Mouse (Mus musculus) embryo, embryonic 10 days (tissue): ENCODE measurements around the gene Dyx1c1.

ENCODE experiments used
- DNase-seq: peaks from one replicate; pipeline ENCODE4 v3.0.0-alpha.2; 2015; ENCODE audit warnings: low spot score

Dyx1c1 gene

GRCm38 (mm10) chr9:72972984-72973383 lies 14.4 kb downstream of the Dyx1c1 start:
- no peak for DNase-seq

DNA sequence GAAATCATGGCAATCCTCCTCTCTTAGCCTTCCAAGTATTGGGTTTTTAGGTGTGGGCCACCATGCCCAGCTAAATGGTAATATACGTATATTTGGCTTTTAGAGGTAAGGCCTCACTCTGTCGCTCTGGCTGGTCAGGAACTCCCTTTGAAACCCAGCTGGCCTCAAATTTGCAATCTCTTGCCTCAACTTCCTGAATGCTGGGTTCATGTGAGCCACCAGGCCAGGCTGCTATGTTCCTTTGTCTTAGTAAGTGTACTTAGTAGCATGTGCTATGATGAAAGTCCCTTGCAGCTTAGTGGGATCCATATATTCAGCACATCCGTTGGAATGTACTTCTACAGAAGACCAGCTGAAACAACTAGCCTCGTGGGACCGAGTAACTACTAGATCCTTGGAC lies 16.1 kb downstream of the Dyx1c1 start:
- no peak for DNase-seq

DNA sequence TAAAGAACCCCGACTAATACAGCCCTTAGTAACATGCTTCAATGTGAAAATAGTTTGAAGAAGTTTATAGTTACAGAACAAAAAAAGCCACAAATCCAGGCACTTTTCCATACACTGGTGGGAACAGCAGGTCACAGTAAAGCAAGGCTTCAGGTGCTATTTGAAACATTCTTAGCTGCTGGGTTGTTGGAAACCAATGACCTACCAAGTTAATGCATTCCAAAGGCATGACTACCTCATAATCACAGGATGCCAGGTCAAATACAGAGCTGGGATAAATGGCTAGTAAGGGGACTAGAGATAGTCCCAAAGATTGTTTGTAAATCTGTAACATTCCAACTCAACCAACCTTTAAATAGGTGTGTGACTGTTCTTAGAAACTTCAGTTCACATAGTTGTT lies 16.7 kb downstream of the Dyx1c1 start:
- DNase-seq, result no peak

DNA sequence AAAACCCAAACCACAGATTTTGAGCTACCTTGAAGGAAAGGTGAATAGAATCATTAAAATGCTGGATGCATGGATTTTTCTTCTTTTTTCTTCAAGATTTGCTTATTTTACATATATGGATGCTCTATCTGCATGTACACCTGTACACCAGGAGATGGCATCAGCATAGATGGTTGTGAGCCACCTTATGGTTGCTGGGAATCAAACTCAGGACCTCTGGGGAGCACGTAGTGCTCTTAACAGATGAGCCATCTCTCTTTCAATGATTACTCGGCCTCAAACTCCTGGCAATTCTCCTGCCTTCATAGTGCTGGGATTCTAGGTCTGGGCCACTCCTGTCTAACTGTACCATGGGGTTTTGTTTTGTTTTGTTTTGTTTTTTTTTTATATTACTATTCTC lies 24.5 kb downstream of the Dyx1c1 start:
- no peak for DNase-seq

- peak; percentile 99 for DNase-seq
These were observed 26.9 kb downstream of the Dyx1c1 start, which contains the start of the genes Ccpg1os and Ccpg1 for GRCm38 (mm10) chr9:72985250-72986220. Gene Ccpg1os (minus strand): TSS chr9:72985382. Gene Ccpg1 (plus strand): TSS chr9:72985429.

GRCm38 (mm10) chr9:72987703-72988102 lies 29.1 kb downstream of the Dyx1c1 start:
- no peak for DNase-seq

- no peak for DNase-seq
These were observed 30.1 kb downstream of the Dyx1c1 start for GRCm38 (mm10) chr9:72988706-72989105.

GRCm38 (mm10) chr9:72991420-72991819 lies 32.8 kb downstream of the Dyx1c1 start:
- no peak for DNase-seq

GRCm38 (mm10) chr9:72992576-72992975 lies 34.0 kb downstream of the Dyx1c1 start:
- DNase-seq, result no peak

DNA sequence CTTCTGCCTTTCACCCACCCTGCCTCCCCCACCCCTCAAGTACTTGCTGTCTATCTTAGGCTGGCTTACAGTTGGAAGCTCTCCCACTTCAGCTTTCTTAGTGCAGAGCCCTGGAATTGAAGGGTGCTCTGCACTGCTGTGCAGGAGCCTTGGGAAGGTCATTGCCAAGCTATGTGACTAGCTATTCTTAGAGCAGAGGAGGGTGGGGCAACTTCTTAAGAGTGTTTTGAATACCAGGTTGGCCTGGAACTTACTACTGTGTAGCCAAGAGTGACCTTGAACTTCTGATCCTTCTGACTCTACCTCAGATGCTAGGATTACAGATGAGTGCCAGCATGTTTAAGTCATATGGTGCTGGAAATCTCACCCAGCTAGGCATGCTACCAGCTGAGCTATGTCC lies 37.6 kb downstream of the Dyx1c1 start:
- DNase-seq, result no peak

GRCm38 (mm10) chr9:72996806-72997205 lies 38.2 kb downstream of the Dyx1c1 start:
- DNase-seq, result no peak

DNA sequence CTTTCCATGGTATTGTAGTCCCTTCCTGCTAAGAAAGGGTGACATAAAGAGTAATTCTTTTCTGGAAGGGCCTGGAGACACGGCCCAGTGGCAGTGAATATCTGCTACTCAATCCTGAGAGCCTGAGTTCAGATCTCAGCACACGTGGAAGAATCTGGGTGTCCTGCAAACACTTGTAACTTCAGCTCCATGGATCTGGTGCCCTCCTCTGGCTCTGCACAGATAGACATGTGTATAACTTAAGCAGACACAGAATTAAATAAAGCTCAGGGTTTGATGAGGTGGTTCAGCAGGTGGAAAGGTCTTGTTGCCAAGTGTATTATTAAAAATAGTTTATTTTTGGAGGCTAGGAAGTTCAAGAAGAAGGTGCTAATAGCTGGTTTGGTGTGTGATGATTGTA lies 41.9 kb downstream of the Dyx1c1 start:
- no peak for DNase-seq

DNA sequence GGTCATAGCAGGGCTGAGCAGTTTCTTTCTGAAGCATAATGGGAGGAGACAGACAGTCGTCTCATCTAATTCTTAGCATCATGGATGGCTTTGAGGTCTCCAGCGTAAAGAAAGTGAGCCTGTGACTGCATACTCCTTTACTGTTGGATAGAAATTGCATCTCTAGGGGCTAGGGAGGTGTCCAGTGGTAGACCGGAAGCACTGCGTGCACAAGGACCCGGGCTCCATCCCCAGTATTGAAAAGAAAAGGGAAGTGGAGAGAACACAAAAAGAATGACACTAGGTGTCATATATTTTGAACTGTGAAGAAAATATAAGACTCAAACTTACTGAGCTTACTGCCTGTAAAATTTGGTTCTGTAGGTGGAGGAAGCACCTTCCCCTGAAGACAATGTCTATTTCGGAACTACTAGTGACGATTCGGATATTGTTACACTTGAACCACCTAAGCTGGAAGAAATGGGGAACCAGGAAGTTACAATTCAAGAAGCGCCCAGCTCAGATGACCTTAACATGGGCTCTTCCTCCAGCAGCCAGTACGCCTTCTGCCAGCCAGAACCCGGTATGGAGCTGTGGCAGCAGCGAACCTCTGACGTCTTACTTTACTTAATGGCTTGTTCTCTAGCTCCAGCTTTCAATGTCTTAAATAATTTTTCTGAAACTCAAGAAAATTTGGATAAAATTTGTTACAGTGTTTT lies 42.9 kb downstream of the Dyx1c1 start:
- no peak for DNase-seq

- no peak for DNase-seq
These were observed 43.6 kb downstream of the Dyx1c1 start for GRCm38 (mm10) chr9:73002177-73002576.

DNA sequence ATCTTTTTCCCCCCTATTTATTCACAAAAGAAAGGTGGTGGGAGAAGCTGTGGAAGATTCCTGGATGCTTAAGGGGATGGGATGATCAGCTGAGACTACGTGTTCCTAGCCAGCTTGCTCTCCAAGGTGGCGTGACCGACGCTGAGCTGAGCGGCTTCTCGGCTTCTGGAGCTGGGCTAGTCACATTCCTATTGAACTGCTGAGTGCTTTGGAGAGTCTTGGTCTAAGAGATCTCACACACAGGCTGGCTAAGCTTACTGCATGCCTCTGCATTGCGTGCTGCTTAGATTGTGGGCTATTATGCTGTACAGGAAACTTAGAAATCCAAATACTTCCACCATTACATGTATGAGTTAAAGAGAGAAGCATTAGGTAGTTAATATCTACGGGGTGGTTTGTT lies 45.5 kb downstream of the Dyx1c1 start:
- DNase-seq, result no peak

- no peak for DNase-seq
These were observed 46.5 kb downstream of the Dyx1c1 start for GRCm38 (mm10) chr9:73005106-73005505.

DNA sequence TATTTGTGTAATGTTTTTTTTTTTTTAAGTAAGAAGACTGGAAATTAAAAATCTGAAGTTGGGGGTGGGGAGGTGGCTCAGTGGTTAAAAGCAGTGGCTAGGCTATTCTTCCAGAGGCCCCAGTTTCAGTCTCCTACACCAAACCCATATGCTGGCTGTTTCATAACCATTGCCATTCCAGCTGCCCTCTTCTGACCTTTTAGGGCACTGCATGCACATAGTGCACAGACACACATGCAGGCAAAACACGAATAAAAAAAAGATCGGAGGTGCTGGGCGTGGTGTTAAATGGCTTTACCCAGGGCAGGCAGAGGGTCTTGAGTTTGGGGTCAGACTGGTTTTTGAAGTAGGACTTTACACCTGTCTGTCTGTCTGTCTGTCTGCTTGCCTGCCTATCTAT lies 47.6 kb downstream of the Dyx1c1 start:
- no peak for DNase-seq

DNA sequence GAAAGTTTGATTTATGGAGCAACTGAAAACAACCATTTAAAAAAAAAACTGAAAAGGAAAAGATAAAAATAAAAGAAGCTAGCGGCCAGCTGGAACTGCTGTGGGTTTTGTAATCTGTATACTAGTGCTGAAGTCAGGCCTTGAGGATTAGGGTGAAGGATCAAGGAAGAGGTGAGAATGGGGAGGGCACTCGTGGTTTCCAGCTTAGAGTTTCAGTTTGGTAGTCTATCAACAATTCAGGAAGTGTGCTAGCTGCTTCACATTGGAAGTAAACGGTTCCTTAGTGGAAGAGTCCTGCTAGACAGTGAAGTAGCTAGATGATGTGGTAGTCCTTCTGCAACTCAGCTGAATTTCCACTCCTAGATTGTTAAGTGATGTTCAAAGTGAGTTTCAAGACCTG lies 49.8 kb downstream of the Dyx1c1 start:
- DNase-seq, result no peak

DNA sequence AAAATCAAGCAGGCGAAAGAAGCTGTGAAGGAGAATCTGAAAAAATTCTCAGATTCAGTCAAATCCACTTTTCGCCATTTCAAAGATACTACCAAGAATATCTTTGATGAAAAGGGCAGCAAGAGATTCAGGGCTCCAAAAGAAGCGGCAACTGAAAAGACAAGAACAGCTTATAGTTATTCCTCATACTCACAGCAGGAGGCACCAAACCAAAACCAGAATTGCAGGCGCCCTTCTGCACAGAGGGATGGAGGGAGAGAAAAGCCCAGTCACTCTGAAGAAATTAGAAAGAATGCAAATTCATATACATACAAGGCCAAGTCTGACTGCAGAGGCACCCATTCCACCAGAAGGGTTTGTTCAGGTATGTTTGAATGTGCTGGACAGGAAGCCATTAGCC lies 54.0 kb downstream of the Dyx1c1 start:
- DNase-seq, result no peak

DNA sequence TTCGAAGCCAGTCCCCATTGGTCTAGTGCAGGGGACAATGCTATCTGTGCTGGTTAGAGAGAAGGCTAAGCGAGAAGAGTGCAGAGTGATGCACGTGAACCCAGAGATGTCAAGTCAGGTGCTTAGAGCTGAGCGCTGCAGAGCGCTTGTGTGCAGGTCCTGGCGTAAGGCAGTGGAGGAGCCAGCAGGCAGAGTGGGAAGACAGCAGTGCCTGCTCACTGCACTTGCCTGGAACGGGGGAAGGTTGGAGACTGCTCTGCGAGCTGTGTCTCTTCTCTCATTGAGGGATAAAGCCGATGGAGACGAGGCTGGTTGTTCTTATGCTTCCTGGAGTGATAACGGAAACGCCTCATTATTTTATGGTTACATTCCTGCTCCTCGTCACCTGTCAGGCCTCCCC lies 56.1 kb downstream of the Dyx1c1 start:
- no peak for DNase-seq

- no peak for DNase-seq
These were observed 61.3 kb downstream of the Dyx1c1 start for GRCm38 (mm10) chr9:73019841-73020240.

GRCm38 (mm10) chr9:73020566-73021097 lies 62.0 kb downstream of the Dyx1c1 start:
- no peak for DNase-seq
